Mouse (Mus musculus): Measurements from ENCODE around the gene Rbm19. TPM values are rescaled to one million over a fixed set of nuclear protein-coding genes. Genes with fewer than 3 reads are reported as not detected.

The Rbm19 gene
- total and polyA plus RNA-seq, 3 experiments = 66.3 to 74.3 TPM; not detected in 1

GRCm38 (mm10) chr5:120146909-120147308 lies 30.6 kb downstream of the Rbm19 start:
- H3K9ac ChIP-seq (ENCODE audit: control insufficient read depth, low read depth, low read length, poor library complexity, severe bottlenecking) = no peak overlapping the region
- no peak overlapping the region for H3K27ac ChIP-seq (ENCODE audit: control insufficient read depth, low read depth, low read length)
- peaks cover 0 to 2% of the 10 kb centered on the region in 2 experiments; a peak in 1 of 4 replicates for H3K36me3 ChIP-seq (ENCODE audit: control insufficient read depth in 1 of 2, insufficient read depth in 2 of 2, low read length in 2 of 2)
- TF ChIP-seq BHLHE40 (IDR thresholded peaks at IDR 0.05; ENCODE audit: borderline replicate concordance, low read depth, low read length) = no peak
- no peak for TF ChIP-seq MAX (IDR thresholded peaks at IDR 0.05; ENCODE audit: low read length)
- no peak for TF ChIP-seq MAZ (IDR thresholded peaks at IDR 0.05; ENCODE audit: low read depth, low read length)
- no peak for TF ChIP-seq POLR2AphosphoS5 (IDR thresholded peaks at IDR 0.05; ENCODE audit: borderline replicate concordance, low read depth, low read length)
- TF ChIP-seq RAD21 (IDR thresholded peaks at IDR 0.05; ENCODE audit: low read depth, low read length) = no peak
- no peak for TF ChIP-seq GATA1 (IDR thresholded peaks at IDR 0.05; ENCODE audit: low read depth, low read length)
- no peak for DNase-seq (ENCODE audit: low read depth, low spot score)
- no peaks in the 10 kb centered on the region for H3K4me1 ChIP-seq (ENCODE audit: control insufficient read depth in 1 of 2, insufficient read depth in 2 of 2, low read length in 2 of 2)
- H3K27me3 ChIP-seq (ENCODE audit: control insufficient read depth in 1 of 2, insufficient read depth in 2 of 2, low read length in 2 of 2) = no peaks in the 10 kb centered on the region
- H3K79me2 ChIP-seq (ENCODE audit: control insufficient read depth, insufficient read depth, low read length, poor library complexity) = no peaks in the 10 kb centered on the region
- no peaks in the 10 kb centered on the region for H3K9me3 ChIP-seq (replicated peaks; ENCODE audit: insufficient read depth, low read length)
- no peak overlapping the region for H3K4me3 ChIP-seq (ENCODE audit: control insufficient read depth in 1 of 2, insufficient read depth in 1 of 2, low read depth in 2 of 2, low read length in 2 of 2)

GRCm38 (mm10) chr5:120148246-120148645 lies 32.0 kb downstream of the Rbm19 start:
- H3K4me3 ChIP-seq (ENCODE audit: control insufficient read depth in 1 of 2, insufficient read depth in 1 of 2, low read depth in 2 of 2, low read length in 2 of 2) = no peak overlapping the region
- no peaks in the 10 kb centered on the region for H3K9me3 ChIP-seq (replicated peaks; ENCODE audit: insufficient read depth, low read length)
- no peaks in the 10 kb centered on the region for H3K4me1 ChIP-seq (ENCODE audit: control insufficient read depth in 1 of 2, insufficient read depth in 2 of 2, low read length in 2 of 2)
- H3K27ac ChIP-seq (ENCODE audit: control insufficient read depth, low read depth, low read length) = no peak overlapping the region
- no peak for TF ChIP-seq BHLHE40 (IDR thresholded peaks at IDR 0.05; ENCODE audit: borderline replicate concordance, low read depth, low read length)
- no peak for TF ChIP-seq UBTF (IDR thresholded peaks at IDR 0.05; ENCODE audit: borderline replicate concordance, insufficient read depth, low read depth, low read length)
- TF ChIP-seq ETS1 (IDR thresholded peaks at IDR 0.05; ENCODE audit: low read depth, low read length) = no peak
- no peak for TF ChIP-seq USF2 (IDR thresholded peaks at IDR 0.05; ENCODE audit: borderline replicate concordance in 1 of 2, insufficient read depth in 1 of 2, low read depth in 1 of 2, low read length in 2 of 2)
- no peak for TF ChIP-seq POLR2A (IDR thresholded peaks at IDR 0.05; ENCODE audit: control insufficient read depth in 1 of 2, insufficient read depth in 1 of 2, low read depth in 1 of 2, low read length in 2 of 2, poor library complexity in 1 of 2)
- TF ChIP-seq EP300 (IDR thresholded peaks at IDR 0.05; ENCODE audit: low read depth in 1 of 2, low read length in 2 of 2) = no peak
- no peak for TF ChIP-seq RCOR1 (IDR thresholded peaks at IDR 0.05; ENCODE audit: low read depth, low read length)
- no peak for TF ChIP-seq NELFE (IDR thresholded peaks at IDR 0.05; ENCODE audit: low read depth, low read length)
- no peak for TF ChIP-seq ELF1 (IDR thresholded peaks at IDR 0.05; ENCODE audit: low read depth, low read length)
- TF ChIP-seq ZC3H11A (IDR thresholded peaks at IDR 0.05; ENCODE audit: low read depth, low read length) = no peak
- no peak for TF ChIP-seq CTCF (IDR thresholded peaks at IDR 0.05 in 2 of 3, conservative IDR thresholded peaks at IDR 0.05 in 1 of 3; ENCODE audit: control insufficient read depth in 1 of 3, insufficient read depth in 1 of 3, low read depth in 2 of 3, low read length in 3 of 3, poor library complexity in 1 of 3, severe bottlenecking in 1 of 3)
- no peak for TF ChIP-seq E2F4 (IDR thresholded peaks at IDR 0.05; ENCODE audit: borderline replicate concordance, low read depth, low read length)
- TF ChIP-seq KAT2A (conservative IDR thresholded peaks at IDR 0.05; ENCODE audit: low read depth, low read length) = no peak
- TF ChIP-seq MAZ (IDR thresholded peaks at IDR 0.05; ENCODE audit: low read depth, low read length) = no peak
- no peak for TF ChIP-seq MAX (IDR thresholded peaks at IDR 0.05; ENCODE audit: low read length)
- TF ChIP-seq TCF12 (IDR thresholded peaks at IDR 0.05; ENCODE audit: low read depth, low read length) = no peak
- TF ChIP-seq JUND (IDR thresholded peaks at IDR 0.05; ENCODE audit: low read depth, low read length) = no peak
- H3K27me3 ChIP-seq (ENCODE audit: control insufficient read depth in 1 of 2, insufficient read depth in 2 of 2, low read length in 2 of 2) = no peaks in the 10 kb centered on the region
- no peaks in the 10 kb centered on the region for H3K79me2 ChIP-seq (ENCODE audit: control insufficient read depth, insufficient read depth, low read length, poor library complexity)
- peaks cover 0 to 2% of the 10 kb centered on the region in 2 experiments; a peak in 1 of 4 replicates for H3K36me3 ChIP-seq (ENCODE audit: control insufficient read depth in 1 of 2, insufficient read depth in 2 of 2, low read length in 2 of 2)
- no peak for DNase-seq (ENCODE audit: low read depth, low spot score)
- no peak overlapping the region for H3K9ac ChIP-seq (ENCODE audit: control insufficient read depth, low read depth, low read length, poor library complexity, severe bottlenecking)
